Mouse (Mus musculus) myocyte (in vitro differentiated cells): ENCODE measurements at regions not wholly inside any gene's neighbourhood (a gene's known extent, or its start where the extent isn't known, plus 50 kb on each side); places are given as distances from the start of the nearest gene placed in this dataset.

Source experiments
- H3K27me3 ChIP-seq: one replicate; pipeline ENCODE4 v1.6.1; 2011; ENCODE audit not compliant: control insufficient read depth, insufficient read depth, insufficient read length
- H3K36me3 ChIP-seq: one replicate; pipeline ENCODE4 v1.6.1; 2011; ENCODE audit not compliant: control insufficient read depth, insufficient read depth
- H3K4me2 ChIP-seq: one replicate; pipeline ENCODE4 v1.6.1; 2011; ENCODE audit warnings: low read depth, control low read depth
- H3K4me3 ChIP-seq: one replicate; pipeline ENCODE4 v1.5.1; 2011; ENCODE audit warnings: mild to moderate bottlenecking, control low read depth, moderate library complexity
- H3K79me2 ChIP-seq: one replicate; pipeline ENCODE4 v1.6.1; 2011; ENCODE audit not compliant: control insufficient read depth, insufficient read depth
- H3ac ChIP-seq: one replicate; pipeline ENCODE4 v1.6.1; 2011; ENCODE audit not compliant: control insufficient read depth, insufficient read length
- CEBPB ChIP-seq: IDR thresholded peaks from 2 replicates; pipeline ENCODE4 v1.6.1; 2011; ENCODE audit warnings: mild to moderate bottlenecking, moderate library complexity; ENCODE audit not compliant: poor library complexity, insufficient read depth, severe bottlenecking
- E2F4 ChIP-seq: IDR thresholded peaks from one replicate; pipeline ENCODE4 v1.6.1; 2011; ENCODE audit warnings: mild to moderate bottlenecking, control low read depth, moderate library complexity; ENCODE audit not compliant: insufficient read depth
- MAX ChIP-seq: IDR thresholded peaks from one replicate; pipeline ENCODE4 v1.6.1; 2011; ENCODE audit warnings: low read depth, mild to moderate bottlenecking, control low read depth
- MYOD1 ChIP-seq, 3 experiments: IDR thresholded peaks; one replicate each; pipeline ENCODE4 v1.6.1; 2011; ENCODE audit warnings: control low read depth in 2 of 3, low read depth in 2 of 3, mild to moderate bottlenecking in 2 of 3, moderate library complexity in 1 of 3; ENCODE audit not compliant: insufficient read length in 2 of 3, control insufficient read depth in 1 of 3
- MYOG ChIP-seq, 3 experiments: IDR thresholded peaks; one replicate each; pipeline ENCODE4 v1.6.1; 2011; ENCODE audit warnings: control low read depth in 2 of 3, low read depth in 2 of 3, mild to moderate bottlenecking in 2 of 3; ENCODE audit not compliant: insufficient read length in 2 of 3, control insufficient read depth in 1 of 3, insufficient read depth in 1 of 3
- POLR2A ChIP-seq: IDR thresholded peaks from one replicate; pipeline ENCODE4 v1.6.1; 2011; ENCODE audit warnings: low read depth, mild to moderate bottlenecking, control low read depth, moderate library complexity; ENCODE audit not compliant: insufficient read length
- POLR2AphosphoS2 ChIP-seq: IDR thresholded peaks from one replicate; pipeline ENCODE4 v1.6.1; 2011; ENCODE audit warnings: low read depth, control low read depth; ENCODE audit not compliant: insufficient read length
- REST ChIP-seq: IDR thresholded peaks from one replicate; pipeline ENCODE4 v1.6.1; 2011; ENCODE audit warnings: mild to moderate bottlenecking, control low read depth, moderate library complexity; ENCODE audit not compliant: insufficient read depth, insufficient read length
- SRF ChIP-seq: IDR thresholded peaks from one replicate; pipeline ENCODE4 v1.6.1; 2011; ENCODE audit warnings: low read depth; ENCODE audit not compliant: control insufficient read depth, insufficient read length
- TCF12 ChIP-seq: IDR thresholded peaks from one replicate; pipeline ENCODE4 v1.6.1; 2011; ENCODE audit warnings: mild to moderate bottlenecking, control low read depth; ENCODE audit not compliant: poor library complexity, insufficient read depth, severe bottlenecking
- TCF3 ChIP-seq: IDR thresholded peaks from one replicate; pipeline ENCODE4 v1.6.1; 2011; ENCODE audit warnings: low read depth, control low read depth; ENCODE audit not compliant: insufficient read length
- USF1 ChIP-seq: IDR thresholded peaks from one replicate; pipeline ENCODE4 v1.6.1; 2011; ENCODE audit warnings: low read depth, mild to moderate bottlenecking, control low read depth, moderate library complexity

GRCm38 (mm10) chr9:34279906-34280305 is 205.8 kb upstream of the Kirrel3 start:
- peak overlapping the region; percentile 80 for H3K4me2 ChIP-seq
- TF ChIP-seq CEBPB, result 0 out of 2 replicates have a peak, but pooled peaks have one; percentile 18
- TF ChIP-seq MYOD1 (IDR thresholded peaks at IDR 0.05; ENCODE audit: control insufficient read depth in 1 of 3, insufficient read length in 2 of 3, low read depth in 2 of 3), result peak in 1 of 3 experiments; percentile 13
- no peak for TF ChIP-seq MAX
- H3K27me3 ChIP-seq, result no peaks in the 10 kb centered on the region
- H3K4me3 ChIP-seq, result no peak overlapping the region
- no peaks in the 10 kb centered on the region for H3K79me2 ChIP-seq
- no peaks in the 10 kb centered on the region for H3K36me3 ChIP-seq
- H3ac ChIP-seq, result no peak overlapping the region

GRCm38 (mm10) chr9:34280311-34281208 is 205.1 kb upstream of the Kirrel3 start:
- no peak overlapping the region for H3ac ChIP-seq
- H3K79me2 ChIP-seq, result no peaks in the 10 kb centered on the region
- no peak overlapping the region for H3K4me3 ChIP-seq
- TF ChIP-seq MYOG (IDR thresholded peaks at IDR 0.05; ENCODE audit: control insufficient read depth in 1 of 3, insufficient read depth in 1 of 3, insufficient read length in 2 of 3, low read depth in 2 of 3), result no peak
- TF ChIP-seq CEBPB, result no peak
- no peak for TF ChIP-seq POLR2AphosphoS2
- no peak for TF ChIP-seq MYOD1 (IDR thresholded peaks at IDR 0.05; ENCODE audit: control insufficient read depth in 1 of 3, insufficient read length in 2 of 3, low read depth in 2 of 3)
- TF ChIP-seq REST, result no peak
- no peak for TF ChIP-seq E2F4
- TF ChIP-seq TCF12, result no peak
- TF ChIP-seq MAX, result no peak
- TF ChIP-seq SRF, result no peak
- no peak for TF ChIP-seq POLR2A
- TF ChIP-seq USF1, result no peak
- no peak for TF ChIP-seq TCF3
- H3K36me3 ChIP-seq, result no peaks in the 10 kb centered on the region
- H3K27me3 ChIP-seq, result no peaks in the 10 kb centered on the region
- H3K4me2 ChIP-seq, result peak overlapping the region; percentile 80

GRCm38 (mm10) chr9:34323571-34323970 is 162.1 kb upstream of the Kirrel3 start:
- Histone ChIP-seq H3K4me2 (no peak overlapping the region), H3K27me3 (no peaks in the 10 kb centered on the region), H3K36me3 (no peaks in the 10 kb centered on the region), H3K79me2 (no peaks in the 10 kb centered on the region), H3K4me3 (no peak overlapping the region), H3ac (no peak overlapping the region)
- TF ChIP-seq USF1, result no peak
- TF ChIP-seq E2F4, result no peak
- TF ChIP-seq TCF12, result no peak
- no peak for TF ChIP-seq CEBPB
- no peak for TF ChIP-seq SRF
- TF ChIP-seq REST, result no peak
- TF ChIP-seq MYOD1 (IDR thresholded peaks at IDR 0.05; ENCODE audit: control insufficient read depth in 1 of 3, insufficient read length in 2 of 3, low read depth in 2 of 3), result no peak
- TF ChIP-seq POLR2A, result no peak
- TF ChIP-seq TCF3, result no peak
- TF ChIP-seq MAX, result no peak
- TF ChIP-seq MYOG (IDR thresholded peaks at IDR 0.05; ENCODE audit: control insufficient read depth in 1 of 3, insufficient read depth in 1 of 3, insufficient read length in 2 of 3, low read depth in 2 of 3), result no peak
- no peak for TF ChIP-seq POLR2AphosphoS2

DNA sequence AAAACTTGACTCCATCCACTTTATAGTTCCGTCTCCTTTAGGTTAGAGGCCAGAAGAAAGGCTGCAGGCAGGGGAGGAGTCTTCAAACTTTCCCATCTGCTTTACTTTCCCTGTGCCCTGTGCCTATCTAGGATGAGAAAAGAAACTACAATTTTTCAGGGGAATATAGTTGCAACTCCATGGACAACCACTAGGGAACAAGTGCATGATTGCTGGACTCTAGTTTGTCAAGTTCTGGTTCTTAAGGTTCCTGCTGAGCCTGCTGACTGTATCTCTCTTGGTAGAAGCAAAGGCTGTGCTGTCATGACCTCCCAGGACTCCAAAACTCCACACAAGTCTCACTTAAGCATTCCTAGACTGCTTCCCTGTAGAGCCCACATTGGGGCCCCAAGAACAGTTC is 157.0 kb upstream of the Kirrel3 start:
- Histone ChIP-seq H3K79me2 (no peaks in the 10 kb centered on the region), H3K27me3 (no peaks in the 10 kb centered on the region), H3ac (no peak overlapping the region), H3K36me3 (no peaks in the 10 kb centered on the region), H3K4me3 (no peak overlapping the region), H3K4me2 (no peak overlapping the region)
- TF ChIP-seq SRF (no peak), REST (no peak), CEBPB (no peak), MAX (no peak), TCF12 (no peak), E2F4 (no peak), POLR2AphosphoS2 (no peak), MYOG (IDR thresholded peaks at IDR 0.05; ENCODE audit: control insufficient read depth in 1 of 3, insufficient read depth in 1 of 3, insufficient read length in 2 of 3, low read depth in 2 of 3) (no peak), MYOD1 (IDR thresholded peaks at IDR 0.05; ENCODE audit: control insufficient read depth in 1 of 3, insufficient read length in 2 of 3, low read depth in 2 of 3) (no peak), POLR2A (no peak), TCF3 (no peak), USF1 (no peak)

GRCm38 (mm10) chr9:34334112-34334511 is 151.6 kb upstream of the Kirrel3 start:
- H3K4me3 ChIP-seq, result no peak overlapping the region
- TF ChIP-seq SRF (no peak), MAX (no peak), MYOD1 (IDR thresholded peaks at IDR 0.05; ENCODE audit: control insufficient read depth in 1 of 3, insufficient read length in 2 of 3, low read depth in 2 of 3) (no peak), CEBPB (no peak), POLR2A (no peak), MYOG (IDR thresholded peaks at IDR 0.05; ENCODE audit: control insufficient read depth in 1 of 3, insufficient read depth in 1 of 3, insufficient read length in 2 of 3, low read depth in 2 of 3) (no peak), POLR2AphosphoS2 (no peak), TCF3 (no peak), E2F4 (no peak), TCF12 (no peak), REST (no peak), USF1 (no peak)
- no peaks in the 10 kb centered on the region for H3K79me2 ChIP-seq
- H3K4me2 ChIP-seq, result no peak overlapping the region
- H3ac ChIP-seq, result no peak overlapping the region
- no peaks in the 10 kb centered on the region for H3K27me3 ChIP-seq
- no peaks in the 10 kb centered on the region for H3K36me3 ChIP-seq
